Mouse (Mus musculus) 3134 (cell line): Measurements from ENCODE around the gene Sema3g.

Experiments used
- DNase-seq: peaks from one replicate; pipeline ENCODE4 v3.0.0-alpha.2; 2011; ENCODE audit warnings: low spot score; ENCODE audit not compliant: insufficient read length; ENCODE audit errors: extremely low read depth

Sema3g gene

GRCm38 (mm10) chr14:31269456-31270100 lies 51.9 kb downstream of the Sema3g start:
- no peak for DNase-seq

- no peak for DNase-seq
These were observed 53.5 kb downstream of the Sema3g start for GRCm38 (mm10) chr14:31271121-31271520.

GRCm38 (mm10) chr14:31272164-31272563 lies 54.5 kb downstream of the Sema3g start:
- DNase-seq = no peak
